Mouse (Mus musculus): ENCODE measurements around the gene Pld5. TPM values are rescaled to one million over a fixed set of nuclear protein-coding genes. Genes with fewer than 3 reads are reported as not detected.

The Pld5 gene
- total and polyA plus RNA-seq, 2 experiments, result not detected

GRCm38 (mm10) chr1:176247885-176248716, 27.0 kb downstream of the Pld5 start:
- Histone ChIP-seq H3K9ac (ENCODE audit: low read depth, low read length) (no peak overlapping the region), H3K4me3 (ENCODE audit: insufficient read depth, low read depth, low read length) (no peak overlapping the region), H3K36me3 (ENCODE audit: control insufficient read depth, insufficient read depth, low read length) (no peaks in the 10 kb centered on the region), H3K27ac (replicated peaks; ENCODE audit: insufficient read depth, low read depth, low read length) (no peak overlapping the region), H3K79me2 (ENCODE audit: control insufficient read depth, insufficient read depth, low read length) (no peaks in the 10 kb centered on the region), H3K27me3 (ENCODE audit: control insufficient read depth, insufficient read depth, low read length) (no peaks in the 10 kb centered on the region), H3K4me1 (ENCODE audit: control insufficient read depth, insufficient read depth, low read length) (no peaks in the 10 kb centered on the region)
- no peak for DNase-seq (ENCODE audit: extremely low read depth, low read depth, low spot score)
- no peak for TF ChIP-seq CTCF (IDR thresholded peaks at IDR 0.05; ENCODE audit: low read depth, low read length)
- TF ChIP-seq POLR2A (IDR thresholded peaks at IDR 0.05; ENCODE audit: extremely low read depth, insufficient read depth, low read length), result no peak
- 91% methylated on average over 9 of the region's 9 CpGs for WGBS

DNA sequence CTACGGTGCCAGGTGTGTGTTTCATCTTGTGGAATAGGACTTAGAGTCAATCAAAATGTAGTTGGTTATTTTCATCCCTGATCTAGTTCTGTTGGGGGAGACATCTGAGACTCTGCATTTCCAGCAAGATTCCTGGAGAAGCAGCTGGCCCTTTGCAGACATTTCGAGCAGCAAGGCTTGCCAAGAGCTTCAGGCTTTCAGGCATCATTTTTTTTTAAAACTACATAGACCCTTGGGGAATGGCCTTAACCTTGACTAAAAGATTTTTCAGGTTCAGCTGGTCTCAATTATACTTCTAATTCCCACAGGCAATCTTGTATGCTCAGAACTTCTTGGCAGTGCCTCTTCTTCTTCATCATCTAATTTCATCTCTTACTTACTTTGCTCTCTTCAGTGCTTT, 35.9 kb downstream of the Pld5 start:
- no peak for TF ChIP-seq POLR2A (IDR thresholded peaks at IDR 0.05; ENCODE audit: extremely low read depth, insufficient read depth, low read length)
- no peak for TF ChIP-seq CTCF (IDR thresholded peaks at IDR 0.05; ENCODE audit: low read depth, low read length)
- Histone ChIP-seq H3K4me1 (ENCODE audit: control insufficient read depth, insufficient read depth, low read length) (no peaks in the 10 kb centered on the region), H3K27ac (replicated peaks; ENCODE audit: insufficient read depth, low read depth, low read length) (no peak overlapping the region), H3K36me3 (ENCODE audit: control insufficient read depth, insufficient read depth, low read length) (no peaks in the 10 kb centered on the region), H3K27me3 (ENCODE audit: control insufficient read depth, insufficient read depth, low read length) (no peaks in the 10 kb centered on the region), H3K4me3 (ENCODE audit: insufficient read depth, low read depth, low read length) (no peak overlapping the region), H3K9ac (ENCODE audit: low read depth, low read length) (no peak overlapping the region), H3K79me2 (ENCODE audit: control insufficient read depth, insufficient read depth, low read length) (no peaks in the 10 kb centered on the region)
- no peak for DNase-seq (ENCODE audit: extremely low read depth, low read depth, low spot score)
- 73% methylated on average over 2 of the region's 2 CpGs for WGBS

DNA sequence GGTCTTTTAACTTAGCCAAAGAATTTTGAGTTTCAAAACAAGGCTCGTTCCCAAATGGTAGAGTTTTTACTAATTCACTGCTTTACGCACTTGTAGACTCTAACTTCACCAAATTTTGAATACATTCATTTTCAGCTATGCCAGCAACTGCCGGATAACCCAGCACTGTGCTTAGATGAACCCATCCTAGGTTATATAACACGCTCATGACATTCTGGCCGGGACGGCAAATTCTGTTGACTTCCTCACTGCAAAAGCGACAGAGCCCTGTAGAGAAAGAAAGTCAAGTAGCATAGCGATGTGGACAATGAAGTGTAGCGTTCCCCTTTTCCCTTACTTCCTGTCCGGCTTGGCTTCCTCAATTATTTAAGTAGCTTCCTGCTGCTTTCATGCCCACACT, 51.3 kb downstream of the Pld5 start:
- no peaks in the 10 kb centered on the region for H3K79me2 ChIP-seq (ENCODE audit: control insufficient read depth, insufficient read depth, low read length)
- no peaks in the 10 kb centered on the region for H3K36me3 ChIP-seq (ENCODE audit: control insufficient read depth, insufficient read depth, low read length)
- DNase-seq (ENCODE audit: extremely low read depth, low read depth, low spot score), result peak; percentile 12
- WGBS, result 74% methylated on average over 10 of the region's 10 CpGs
- no peaks in the 10 kb centered on the region for H3K4me1 ChIP-seq (ENCODE audit: control insufficient read depth, insufficient read depth, low read length)
- no peak overlapping the region for H3K9ac ChIP-seq (ENCODE audit: low read depth, low read length)
- H3K27ac ChIP-seq (replicated peaks; ENCODE audit: insufficient read depth, low read depth, low read length), result no peak overlapping the region
- TF ChIP-seq POLR2A (IDR thresholded peaks at IDR 0.05; ENCODE audit: extremely low read depth, insufficient read depth, low read length) (no peak), CTCF (IDR thresholded peaks at IDR 0.05; ENCODE audit: low read depth, low read length) (no peak)
- H3K27me3 ChIP-seq (ENCODE audit: control insufficient read depth, insufficient read depth, low read length), result no peaks in the 10 kb centered on the region
- H3K4me3 ChIP-seq (ENCODE audit: insufficient read depth, low read depth, low read length), result no peak overlapping the region

- 4% methylated on average over 12 of the region's 12 CpGs for WGBS
- H3K27ac ChIP-seq (replicated peaks; ENCODE audit: insufficient read depth, low read depth, low read length), result no peak overlapping the region
Observed at GRCm38 (mm10) chr1:176223196-176223595, 51.9 kb downstream of the Pld5 start.

GRCm38 (mm10) chr1:176218217-176218616, 56.9 kb downstream of the Pld5 start:
- 83% methylated on average over 5 of the region's 5 CpGs for WGBS
- Histone ChIP-seq H3K36me3 (ENCODE audit: control insufficient read depth, insufficient read depth, low read length) (no peaks in the 10 kb centered on the region), H3K4me1 (ENCODE audit: control insufficient read depth, insufficient read depth, low read length) (no peaks in the 10 kb centered on the region), H3K27me3 (ENCODE audit: control insufficient read depth, insufficient read depth, low read length) (no peaks in the 10 kb centered on the region), H3K9ac (ENCODE audit: low read depth, low read length) (no peak overlapping the region), H3K27ac (replicated peaks; ENCODE audit: insufficient read depth, low read depth, low read length) (no peak overlapping the region), H3K79me2 (ENCODE audit: control insufficient read depth, insufficient read depth, low read length) (no peaks in the 10 kb centered on the region), H3K4me3 (ENCODE audit: insufficient read depth, low read depth, low read length) (no peak overlapping the region)
- TF ChIP-seq CTCF (IDR thresholded peaks at IDR 0.05; ENCODE audit: low read depth, low read length) (no peak), POLR2A (IDR thresholded peaks at IDR 0.05; ENCODE audit: extremely low read depth, insufficient read depth, low read length) (no peak)
- DNase-seq (ENCODE audit: extremely low read depth, low read depth, low spot score), result no peak

More at GRCm38 (mm10) chr1:176223196-176223595, 51.9 kb downstream of the Pld5 start:
- no peak overlapping the region for H3K9ac ChIP-seq (ENCODE audit: low read depth, low read length)
- H3K4me3 ChIP-seq (ENCODE audit: insufficient read depth, low read depth, low read length), result no peak overlapping the region
- no peaks in the 10 kb centered on the region for H3K36me3 ChIP-seq (ENCODE audit: control insufficient read depth, insufficient read depth, low read length)
- H3K27me3 ChIP-seq (ENCODE audit: control insufficient read depth, insufficient read depth, low read length), result no peaks in the 10 kb centered on the region
- TF ChIP-seq POLR2A (IDR thresholded peaks at IDR 0.05; ENCODE audit: extremely low read depth, insufficient read depth, low read length) (no peak), CTCF (IDR thresholded peaks at IDR 0.05; ENCODE audit: low read depth, low read length) (peak; percentile 78)
- H3K4me1 ChIP-seq (ENCODE audit: control insufficient read depth, insufficient read depth, low read length), result no peaks in the 10 kb centered on the region
- DNase-seq (ENCODE audit: extremely low read depth, low read depth, low spot score), result peak; percentile 2
- no peaks in the 10 kb centered on the region for H3K79me2 ChIP-seq (ENCODE audit: control insufficient read depth, insufficient read depth, low read length)

GRCm38 (mm10) chr1:176213645-176214221, 61.4 kb downstream of the Pld5 start:
- Histone ChIP-seq H3K27me3 (ENCODE audit: control insufficient read depth, insufficient read depth, low read length) (no peaks in the 10 kb centered on the region), H3K4me1 (ENCODE audit: control insufficient read depth, insufficient read depth, low read length) (no peaks in the 10 kb centered on the region), H3K36me3 (ENCODE audit: control insufficient read depth, insufficient read depth, low read length) (no peaks in the 10 kb centered on the region), H3K27ac (replicated peaks; ENCODE audit: insufficient read depth, low read depth, low read length) (no peak overlapping the region), H3K4me3 (ENCODE audit: insufficient read depth, low read depth, low read length) (no peak overlapping the region), H3K9ac (ENCODE audit: low read depth, low read length) (no peak overlapping the region), H3K79me2 (ENCODE audit: control insufficient read depth, insufficient read depth, low read length) (no peaks in the 10 kb centered on the region)
- 38% methylated on average over 17 of the region's 17 CpGs for WGBS
- TF ChIP-seq CTCF (IDR thresholded peaks at IDR 0.05; ENCODE audit: low read depth, low read length) (no peak), POLR2A (IDR thresholded peaks at IDR 0.05; ENCODE audit: extremely low read depth, insufficient read depth, low read length) (no peak)
- no peak for DNase-seq (ENCODE audit: extremely low read depth, low read depth, low spot score)

All from liver, adult 2 months (tissue).